Mouse (Mus musculus) urinary bladder, adult 2 months (tissue): ENCODE measurements at regions not wholly inside any gene's neighbourhood (a gene's known extent, or its start where the extent isn't known, plus 50 kb on each side); places are given as distances from the start of the nearest gene placed in this dataset.

ENCODE experiments used
- DNase-seq: peaks from one replicate; pipeline ENCODE4 v3.0.0; 2022; ENCODE audit warnings: low spot score

GRCm38 (mm10) chr17:51397973-51398372 lies 218.8 kb upstream of the Tbc1d5 start:
- no peak for DNase-seq

- DNase-seq = no peak
These were observed 214.6 kb upstream of the Tbc1d5 start for GRCm38 (mm10) chr17:51393771-51394221.

- no peak for DNase-seq
These were observed 212.7 kb upstream of the Tbc1d5 start for GRCm38 (mm10) chr17:51391871-51392270.

- DNase-seq = no peak
These were observed 203.4 kb upstream of the Tbc1d5 start for GRCm38 (mm10) chr17:51382552-51382951.

GRCm38 (mm10) chr17:51371937-51372479 lies 192.9 kb upstream of the Tbc1d5 start:
- DNase-seq = no peak

GRCm38 (mm10) chr17:51370990-51371389 lies 191.8 kb upstream of the Tbc1d5 start:
- DNase-seq = no peak

GRCm38 (mm10) chr17:51370085-51370484 lies 190.9 kb upstream of the Tbc1d5 start:
- no peak for DNase-seq

- DNase-seq = no peak
These were observed 183.6 kb upstream of the Tbc1d5 start for GRCm38 (mm10) chr17:51362801-51363200.

- no peak for DNase-seq
These were observed 183.1 kb upstream of the Tbc1d5 start for GRCm38 (mm10) chr17:51362271-51362670.

GRCm38 (mm10) chr17:51358362-51358739 lies 179.2 kb upstream of the Tbc1d5 start:
- no peak for DNase-seq

GRCm38 (mm10) chr17:51357690-51358361 lies 178.7 kb upstream of the Tbc1d5 start:
- DNase-seq = no peak

- no peak for DNase-seq
These were observed 177.3 kb upstream of the Tbc1d5 start for GRCm38 (mm10) chr17:51356447-51356846.

GRCm38 (mm10) chr17:51321868-51322267 lies 142.7 kb upstream of the Tbc1d5 start:
- DNase-seq = no peak

- DNase-seq = no peak
These were observed 141.9 kb upstream of the Tbc1d5 start for GRCm38 (mm10) chr17:51321025-51321424.

- DNase-seq = no peak
These were observed 125.8 kb upstream of the Tbc1d5 start for GRCm38 (mm10) chr17:51304964-51305363.

GRCm38 (mm10) chr17:51290741-51291140 lies 111.6 kb upstream of the Tbc1d5 start:
- no peak for DNase-seq

GRCm38 (mm10) chr17:51288751-51289150 lies 109.6 kb upstream of the Tbc1d5 start:
- DNase-seq = peak; percentile 21

GRCm38 (mm10) chr17:51287878-51288277 lies 108.7 kb upstream of the Tbc1d5 start:
- DNase-seq = no peak

GRCm38 (mm10) chr17:51285362-51285761 lies 106.2 kb upstream of the Tbc1d5 start:
- no peak for DNase-seq

- DNase-seq = no peak
These were observed 99.6 kb upstream of the Tbc1d5 start for GRCm38 (mm10) chr17:51278771-51279170.

GRCm38 (mm10) chr17:51278094-51278493 lies 98.9 kb upstream of the Tbc1d5 start:
- no peak for DNase-seq

- DNase-seq = no peak
These were observed 98.0 kb upstream of the Tbc1d5 start for GRCm38 (mm10) chr17:51277161-51277560.

GRCm38 (mm10) chr17:51272025-51272424 lies 92.9 kb upstream of the Tbc1d5 start:
- DNase-seq = no peak

GRCm38 (mm10) chr17:51262946-51263345 lies 83.8 kb upstream of the Tbc1d5 start:
- no peak for DNase-seq
